Mouse (Mus musculus) embryonic facial prominence, embryonic 14.5 days (tissue): ENCODE results near the gene Lrtm1. TPM values are rescaled to one million over a fixed set of nuclear protein-coding genes. Genes with fewer than 3 reads are reported as not detected.

Source experiments
- ATAC-seq: fragments of 200-750 bp; cut with Nextera tagmentation; 2 replicates; pipeline ENCODE4 v1.8.0; 2017; ENCODE audit warnings: low read depth, moderate number of reproducible peaks, moderate TSS enrichment
- DNase-seq: peaks from one replicate; pipeline ENCODE4 v3.0.0-alpha.2; 2015; ENCODE audit warnings: low spot score
- H3K27ac ChIP-seq: fragments of 300-500 bp; sonication (generic); replicated peaks from 2 replicates; pipeline ENCODE4 v1.5.1; 2014; ENCODE audit warnings: low read depth, mild to moderate bottlenecking, low read length, moderate library complexity
- H3K27me3 ChIP-seq: fragments of 300-500 bp; sonication (generic); replicated peaks from 2 replicates; pipeline ENCODE4 v1.6.1; 2014; ENCODE audit warnings: low read length; ENCODE audit not compliant: control insufficient read depth, insufficient read depth
- H3K36me3 ChIP-seq: fragments of 300-500 bp; sonication (generic); 2 replicates; pipeline ENCODE4 v1.6.1; 2014; ENCODE audit warnings: low read length, mixed read lengths; ENCODE audit not compliant: control insufficient read depth, insufficient read depth
- H3K4me1 ChIP-seq: fragments of 300-500 bp; sonication (generic); 2 replicates; pipeline ENCODE4 v1.6.1; 2014; ENCODE audit warnings: antibody characterized with exemption, low read length; ENCODE audit not compliant: control insufficient read depth, insufficient read depth
- H3K4me2 ChIP-seq: fragments of 300-500 bp; sonication (generic); 2 replicates; pipeline ENCODE4 v1.6.1; 2014; ENCODE audit warnings: low read depth, mild to moderate bottlenecking, low read length, moderate library complexity, mixed read lengths
- H3K4me3 ChIP-seq: fragments of 300-500 bp; sonication (generic); 2 replicates; pipeline ENCODE4 v1.5.1; 2014; ENCODE audit warnings: low read depth, mild to moderate bottlenecking, low read length
- H3K9ac ChIP-seq: fragments of 300-500 bp; sonication (generic); 2 replicates; pipeline ENCODE4 v1.6.1; 2014; ENCODE audit warnings: low read depth, mild to moderate bottlenecking, low read length, moderate library complexity, mixed read lengths
- H3K9me3 ChIP-seq: fragments of 300-500 bp; sonication (generic); 2 replicates; pipeline ENCODE4 v1.6.1; 2016; ENCODE audit warnings: low read length; ENCODE audit not compliant: control insufficient read depth
- WGBS: fragments of 180-500 bp; shearing (Covaris S2); extraction: QIAGEN DNeasy Blood & Tissue Kit; methylation state at CpG from one replicate; pipeline ENCODE4 v1.1.7; 2014; 5-methylcytosine and 5-hydroxymethylcytosine counted together
- polyA plus RNA-seq: library from polyadenylated mRNA; unstranded; fragments of >200 nt; fragmentation: Nextera tagmentation; extraction: Ambion mirVana; gene quantifications from 2 replicates; pipeline ENCODE4 v1.2.1, GENCODE M21; 2014

Gene Lrtm1
- polyA plus RNA-seq, 1 experiment from 2014 or later: 2.2 TPM

DNA sequence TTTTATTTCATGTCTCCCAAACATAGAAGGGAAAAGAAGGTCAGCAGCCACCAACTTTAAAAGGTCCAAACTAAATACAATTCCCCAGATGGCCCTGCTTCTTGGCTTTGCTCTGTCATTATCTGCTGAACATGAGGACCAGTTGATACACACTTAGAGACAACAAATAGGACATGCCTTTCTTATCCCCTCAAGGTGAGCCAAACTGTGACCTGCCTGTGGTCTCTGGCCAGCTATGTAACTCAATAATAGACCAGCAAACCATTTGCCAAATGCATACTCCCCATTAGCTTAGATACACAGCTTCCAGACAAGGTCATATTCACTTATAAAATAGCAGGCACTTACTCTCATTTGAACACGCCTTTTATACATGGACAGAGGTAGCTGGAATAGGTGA lies 23.5 kb downstream of the Lrtm1 start:
- no peaks in the 10 kb centered on the region for H3K9me3 ChIP-seq
- no peak overlapping the region for H3K27ac ChIP-seq
- 71% methylated on average over 1 of the region's 1 CpGs for WGBS
- no peaks in the 10 kb centered on the region for H3K27me3 ChIP-seq
- no peaks in the 10 kb centered on the region for H3K4me1 ChIP-seq
- no peak for ATAC-seq
- H3K4me2 ChIP-seq: no peak overlapping the region
- no peak overlapping the region for H3K4me3 ChIP-seq
- no peak for DNase-seq
- H3K36me3 ChIP-seq: no peaks in the 10 kb centered on the region
- H3K9ac ChIP-seq: no peak overlapping the region

DNA sequence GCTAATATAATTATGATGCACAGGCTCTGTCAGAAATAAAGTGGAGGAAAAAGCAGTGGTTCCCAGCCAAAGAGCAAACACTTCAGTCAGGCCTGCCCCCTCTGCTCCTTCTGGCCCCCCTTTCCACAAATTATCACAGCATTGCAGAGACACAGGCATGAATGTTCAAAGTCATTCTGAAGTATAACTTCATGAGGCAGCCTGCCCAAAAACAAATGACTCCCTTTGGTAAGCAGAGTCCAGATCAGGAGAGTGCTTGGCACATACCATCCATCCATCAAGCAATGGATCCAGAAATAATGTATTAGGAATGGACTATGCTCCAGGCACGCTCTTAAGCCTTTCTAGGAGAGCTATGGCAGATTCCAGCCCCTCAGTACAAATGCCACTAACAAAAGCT lies 24.3 kb downstream of the Lrtm1 start:
- no peaks in the 10 kb centered on the region for H3K27me3 ChIP-seq
- H3K9me3 ChIP-seq: no peaks in the 10 kb centered on the region
- H3K27ac ChIP-seq: no peak overlapping the region
- no peaks in the 10 kb centered on the region for H3K36me3 ChIP-seq
- DNase-seq (no peak), ATAC-seq (no peak)
- no peak overlapping the region for H3K4me2 ChIP-seq
- no peaks in the 10 kb centered on the region for H3K4me1 ChIP-seq
- no peak overlapping the region for H3K4me3 ChIP-seq
- no peak overlapping the region for H3K9ac ChIP-seq
- WGBS: 81% methylated on average over 1 of the region's 1 CpGs

DNA sequence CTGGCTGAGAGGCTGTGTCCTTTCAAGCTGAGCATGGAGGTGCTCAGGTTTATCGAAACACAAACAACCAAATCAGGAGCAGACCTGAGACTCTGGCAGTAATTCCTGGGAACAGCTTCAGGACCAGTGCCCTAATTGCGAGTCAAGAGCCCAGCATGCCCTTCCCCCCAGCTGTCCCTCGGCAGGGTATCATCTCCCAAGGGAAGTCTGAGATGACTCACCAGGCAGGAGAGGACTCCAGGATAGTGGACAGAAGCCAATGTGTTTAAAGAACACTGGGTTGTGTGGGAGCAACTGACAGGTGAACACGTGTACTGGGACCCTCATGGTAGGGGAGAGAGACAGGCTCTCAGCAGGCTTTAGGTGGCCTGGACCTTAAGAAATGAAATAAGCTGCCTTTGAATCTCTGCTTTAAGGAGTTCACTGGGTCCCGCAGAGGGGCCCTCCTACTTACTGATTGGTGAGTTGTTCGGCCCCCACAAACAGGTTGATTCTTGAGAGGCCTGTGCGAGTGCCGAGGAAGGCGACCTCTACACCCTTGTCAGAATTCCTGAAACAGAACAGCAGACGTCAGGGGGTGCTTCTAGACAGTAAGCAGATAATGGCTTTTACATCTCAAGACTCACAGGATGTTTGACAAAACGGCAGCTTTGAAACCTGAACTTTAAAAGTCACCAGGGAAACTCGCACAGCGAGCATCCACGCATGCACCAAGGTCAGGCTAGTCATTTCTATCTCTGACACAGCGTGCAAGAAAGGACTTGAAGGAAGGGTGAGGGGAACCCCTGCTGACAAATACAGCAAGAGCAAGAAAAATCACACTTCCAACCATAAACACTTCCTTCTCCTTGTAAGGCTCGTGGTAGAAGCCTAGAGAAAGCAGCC lies 34.2 kb downstream of the Lrtm1 start:
- H3K4me1 ChIP-seq: no peaks in the 10 kb centered on the region
- no peaks in the 10 kb centered on the region for H3K9me3 ChIP-seq
- no peak for DNase-seq
- no peak for ATAC-seq
- H3K4me3 ChIP-seq: no peak overlapping the region
- 49% methylated on average over 16 of the region's 16 CpGs for WGBS
- no peak overlapping the region for H3K27ac ChIP-seq
- no peaks in the 10 kb centered on the region for H3K36me3 ChIP-seq
- H3K4me2 ChIP-seq: no peak overlapping the region
- no peak overlapping the region for H3K9ac ChIP-seq
- no peaks in the 10 kb centered on the region; the same call in 1 of the 2 replicates for H3K27me3 ChIP-seq

DNA sequence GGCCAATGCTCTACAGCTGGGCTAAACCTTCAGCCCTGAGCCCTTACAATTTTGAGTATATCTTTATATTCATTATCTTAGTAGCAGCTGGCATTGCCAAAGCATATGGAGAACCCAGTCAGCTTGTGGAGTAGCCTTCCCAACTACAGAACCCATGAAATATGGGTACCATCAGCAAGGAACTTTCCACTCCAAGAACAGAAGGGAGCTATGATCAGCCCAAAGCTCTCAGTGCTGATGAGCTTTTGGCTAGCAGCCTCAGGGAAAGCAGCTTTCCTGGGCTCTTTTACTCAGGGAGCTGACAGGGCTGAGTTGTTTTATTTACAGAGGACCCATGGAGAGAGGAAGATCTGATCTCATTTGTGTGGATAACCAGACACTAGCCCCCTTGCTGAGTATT lies 42.7 kb downstream of the Lrtm1 start:
- Histone ChIP-seq H3K27me3 (no peaks in the 10 kb centered on the region), H3K4me2 (no peak overlapping the region), H3K9ac (no peak overlapping the region), H3K4me3 (no peak overlapping the region), H3K27ac (peak overlapping the region; percentile 15; the same call in 1 of the 2 replicates), H3K9me3 (no peaks in the 10 kb centered on the region), H3K4me1 (peaks cover 10% of the 10 kb centered on the region; the same call in 1 of the 2 replicates), H3K36me3 (no peaks in the 10 kb centered on the region)
- ATAC-seq (no peak), DNase-seq (no peak)

DNA sequence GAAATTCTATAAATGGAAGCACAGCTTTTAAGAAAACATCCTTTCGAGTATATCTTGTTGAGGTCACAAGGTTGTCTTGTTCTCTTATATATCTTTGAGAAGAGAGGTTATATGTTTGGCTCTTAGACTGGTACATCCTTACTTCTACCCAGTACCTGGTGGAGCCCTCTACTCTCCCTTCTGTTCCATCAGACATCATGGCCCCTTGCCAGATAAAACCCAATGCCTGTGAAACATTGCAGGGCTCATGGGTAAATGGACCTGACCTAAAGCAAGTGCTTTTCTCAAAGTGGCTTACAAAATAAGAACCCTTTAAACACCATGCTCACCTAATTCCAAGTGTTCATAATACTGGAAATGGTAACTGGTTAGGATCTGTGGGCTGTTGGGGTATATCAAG lies 43.5 kb downstream of the Lrtm1 start:
- Histone ChIP-seq H3K9ac (no peak overlapping the region), H3K9me3 (no peaks in the 10 kb centered on the region), H3K27me3 (no peaks in the 10 kb centered on the region), H3K27ac (no peak overlapping the region; the same call in 1 of the 2 replicates), H3K4me3 (no peak overlapping the region), H3K4me1 (peaks cover 10% of the 10 kb centered on the region; the same call in 1 of the 2 replicates), H3K4me2 (no peak overlapping the region), H3K36me3 (no peaks in the 10 kb centered on the region)
- ATAC-seq: no peak
- WGBS: 80% methylated on average over 1 of the region's 1 CpGs
- DNase-seq: no peak

DNA sequence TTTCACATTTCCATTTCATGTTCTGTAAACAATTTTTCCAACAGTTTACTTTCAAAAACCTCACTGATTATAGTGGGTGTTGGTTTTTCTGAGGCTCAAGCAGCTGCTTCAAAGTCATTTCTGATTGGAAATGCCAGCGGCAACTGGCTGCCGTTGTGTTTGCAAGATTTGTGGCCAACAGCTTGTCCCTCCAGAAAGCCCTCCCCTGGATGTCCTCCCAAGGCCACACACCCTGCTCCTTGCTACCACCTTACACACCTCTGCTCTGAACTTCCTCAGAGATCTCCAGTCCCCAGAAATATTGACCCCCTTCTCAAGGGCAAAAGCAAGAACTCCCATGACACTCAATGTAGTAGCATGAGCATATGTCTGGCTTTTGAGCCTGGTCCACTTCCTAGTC lies 44.7 kb downstream of the Lrtm1 start:
- 83% methylated on average over 2 of the region's 2 CpGs for WGBS

DNA sequence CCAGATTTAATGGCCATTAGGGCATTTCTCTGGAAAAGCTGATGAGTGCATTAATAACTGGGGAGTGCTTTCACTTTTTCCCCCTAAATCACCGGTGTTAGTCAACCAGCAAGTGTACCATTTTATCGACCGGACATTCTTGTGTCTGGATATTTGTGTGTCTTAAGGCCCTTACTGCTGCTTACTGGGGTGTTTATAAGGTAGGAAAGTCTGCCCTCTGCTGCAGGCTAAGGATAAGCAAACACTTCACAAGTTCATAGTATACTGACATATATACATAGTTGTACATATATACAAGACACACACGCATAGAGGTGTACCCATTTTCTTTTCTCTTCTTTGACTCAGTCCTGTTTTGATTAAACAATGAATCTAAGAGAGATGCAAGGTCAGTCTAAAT lies 55.7 kb downstream of the Lrtm1 start:
- 64% methylated on average over 4 of the region's 4 CpGs for WGBS
- DNase-seq (peak; percentile 60), ATAC-seq (no peak)
- Histone ChIP-seq H3K27ac (no peak overlapping the region), H3K27me3 (no peaks in the 10 kb centered on the region), H3K4me2 (no peak overlapping the region), H3K36me3 (no peaks in the 10 kb centered on the region), H3K4me3 (no peak overlapping the region), H3K9ac (no peak overlapping the region), H3K9me3 (no peaks in the 10 kb centered on the region), H3K4me1 (no peaks in the 10 kb centered on the region)

More for the DNA sequence above, 44.7 kb downstream of the Lrtm1 start:
- no peak overlapping the region for H3K9ac ChIP-seq
- no peaks in the 10 kb centered on the region for H3K27me3 ChIP-seq
- no peaks in the 10 kb centered on the region for H3K9me3 ChIP-seq
- H3K36me3 ChIP-seq: no peaks in the 10 kb centered on the region
- H3K4me3 ChIP-seq: no peak overlapping the region
- no peak overlapping the region for H3K4me2 ChIP-seq
- peaks cover 14% of the 10 kb centered on the region for H3K4me1 ChIP-seq
- ATAC-seq (no peak), DNase-seq (no peak)
- H3K27ac ChIP-seq: no peak overlapping the region

DNA sequence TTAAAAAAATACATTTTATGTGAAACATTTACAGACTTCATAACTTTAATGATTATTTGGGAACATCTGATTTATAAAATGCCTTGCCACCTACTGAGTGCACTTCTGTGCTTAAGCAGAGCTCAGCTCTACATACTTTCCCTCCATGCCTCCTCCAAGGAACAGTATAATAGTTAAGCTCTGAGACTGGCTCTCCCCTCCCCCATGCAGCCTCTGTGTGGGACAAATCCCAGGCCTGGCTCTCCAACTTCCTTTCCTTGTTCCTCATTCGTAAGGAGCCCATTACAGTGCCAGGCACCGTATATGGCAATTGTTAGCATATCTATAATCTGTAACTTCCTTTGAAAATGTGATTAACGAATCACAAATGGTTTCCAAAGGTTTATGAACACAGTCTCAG lies 59.4 kb downstream of the Lrtm1 start:
- DNase-seq (peak; percentile 33), ATAC-seq (no peak)
- Histone ChIP-seq H3K27ac (no peak overlapping the region; the same call in 1 of the 2 replicates), H3K9me3 (no peaks in the 10 kb centered on the region), H3K4me2 (no peak overlapping the region), H3K4me1 (no peaks in the 10 kb centered on the region), H3K4me3 (no peak overlapping the region), H3K9ac (no peak overlapping the region), H3K36me3 (no peaks in the 10 kb centered on the region), H3K27me3 (no peaks in the 10 kb centered on the region)
- 40% methylated on average over 3 of the region's 3 CpGs for WGBS

DNA sequence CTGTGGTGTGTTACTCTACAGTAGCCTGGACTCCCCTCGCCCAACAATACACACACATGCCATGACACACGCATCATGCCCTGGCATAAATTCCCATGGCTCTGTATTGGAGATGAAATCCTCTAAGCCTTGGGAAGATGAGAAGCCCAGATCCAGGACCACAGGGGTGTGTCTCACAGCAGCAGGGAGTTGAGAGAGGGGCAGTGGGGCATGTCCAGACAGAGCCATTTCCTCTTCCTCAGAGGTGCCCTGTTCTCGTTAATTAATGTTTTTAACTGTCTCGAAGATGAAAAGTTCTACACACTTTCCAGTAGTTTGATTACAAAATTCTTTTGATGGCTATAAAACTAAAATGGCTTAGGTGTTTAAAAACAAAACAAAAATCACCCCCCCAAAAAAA lies 62.2 kb downstream of the Lrtm1 start:
- no peaks in the 10 kb centered on the region for H3K9me3 ChIP-seq
- 75% methylated on average over 4 of the region's 4 CpGs for WGBS
- DNase-seq (no peak), ATAC-seq (no peak)
- no peaks in the 10 kb centered on the region for H3K36me3 ChIP-seq
- no peaks in the 10 kb centered on the region for H3K4me1 ChIP-seq
- no peak overlapping the region for H3K4me2 ChIP-seq
- no peaks in the 10 kb centered on the region for H3K27me3 ChIP-seq
- H3K9ac ChIP-seq: no peak overlapping the region
- H3K4me3 ChIP-seq: no peak overlapping the region
- H3K27ac ChIP-seq: no peak overlapping the region
